Mouse (Mus musculus) liver, embryonic 14.5 days (tissue): ENCODE measurements around the gene Snrnp25.

Experiments used
- CTCF ChIP-seq: IDR thresholded peaks from 2 replicates; pipeline ENCODE4 v1.5.1; 2016; ENCODE audit warnings: antibody characterized with exemption, low read depth, control low read depth
- EP300 ChIP-seq: IDR thresholded peaks from 2 replicates; pipeline ENCODE4 v1.6.1; 2016; ENCODE audit warnings: antibody characterized with exemption, low read depth

DNA sequence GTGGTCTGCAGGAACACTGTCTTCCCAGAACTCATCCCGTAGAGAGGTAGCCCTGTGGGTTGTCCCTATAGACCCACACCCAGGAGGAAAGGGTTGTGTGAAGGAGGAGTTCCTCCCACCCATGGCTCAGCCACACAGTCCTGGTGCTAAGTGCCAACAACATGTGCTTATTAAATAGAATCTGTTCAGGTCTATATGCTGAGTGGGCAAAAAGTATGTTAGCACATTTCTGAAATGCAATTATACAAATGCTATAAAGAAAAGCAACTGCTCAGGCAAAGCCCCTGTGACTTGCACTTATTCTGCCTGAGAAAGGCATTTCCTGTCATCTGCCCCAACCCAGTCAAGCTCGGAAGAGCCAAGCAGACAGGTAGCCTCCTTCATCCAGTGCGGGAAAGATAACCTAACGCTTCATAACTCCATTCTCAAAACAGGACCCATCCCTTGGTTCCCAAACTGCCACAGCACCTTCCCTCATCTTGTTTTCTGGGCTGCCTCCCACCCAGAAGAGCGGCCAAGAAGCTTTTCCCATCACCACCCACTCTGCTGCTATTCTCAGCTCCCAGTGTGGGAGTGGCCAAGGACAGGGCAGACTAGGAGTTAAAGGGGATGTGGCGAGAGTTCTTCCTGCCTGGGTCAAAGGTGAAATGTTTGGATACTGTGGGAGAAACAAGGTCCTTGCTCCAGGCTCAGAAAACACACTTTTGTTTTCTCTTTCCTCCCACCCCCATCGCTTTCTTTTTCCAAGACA lies 38.2 kb downstream of the Snrnp25 start:
- TF ChIP-seq CTCF (no peak), EP300 (no peak)
